Mouse (Mus musculus) embryonic facial prominence, embryonic 15.5 days (tissue): Measurements from ENCODE around the gene Ciao2a. TPM values are rescaled to one million over a fixed set of nuclear protein-coding genes. Genes with fewer than 3 reads are reported as not detected.

Experiments
- ATAC-seq: fragments of 200-750 bp; cut with Nextera tagmentation; 2 replicates; pipeline ENCODE4 v1.8.0; 2017; ENCODE audit warnings: low read depth, moderate TSS enrichment; ENCODE audit not compliant: insufficient number of reproducible peaks, low FRiP score, low TSS enrichment
- H3K27ac ChIP-seq: fragments of 300-500 bp; sonication (generic); replicated peaks from 2 replicates; pipeline ENCODE4 v1.5.1; 2015; ENCODE audit warnings: mild to moderate bottlenecking, inconsistent platforms
- H3K27me3 ChIP-seq: fragments of 300-500 bp; sonication (generic); 2 replicates; pipeline ENCODE4 v1.6.1; 2015; ENCODE audit warnings: inconsistent platforms
- H3K36me3 ChIP-seq: fragments of 300-500 bp; sonication (generic); 2 replicates; pipeline ENCODE4 v1.6.1; 2015; ENCODE audit warnings: mild to moderate bottlenecking, inconsistent platforms
- H3K4me1 ChIP-seq: fragments of 300-500 bp; sonication (generic); 2 replicates; pipeline ENCODE4 v1.6.1; 2015; ENCODE audit warnings: inconsistent platforms
- H3K4me2 ChIP-seq: fragments of 300-500 bp; sonication (generic); replicated peaks from 2 replicates; pipeline ENCODE4 v1.6.1; 2015; ENCODE audit warnings: mild to moderate bottlenecking, inconsistent platforms
- H3K4me3 ChIP-seq: fragments of 300-500 bp; sonication (generic); replicated peaks from 2 replicates; pipeline ENCODE4 v1.5.1; 2015; ENCODE audit warnings: mild to moderate bottlenecking, inconsistent platforms
- H3K9ac ChIP-seq: fragments of 300-500 bp; sonication (generic); 2 replicates; pipeline ENCODE4 v1.6.1; 2015; ENCODE audit warnings: inconsistent platforms
- H3K9me3 ChIP-seq: fragments of 300-500 bp; sonication (generic); replicated peaks from 2 replicates; pipeline ENCODE4 v1.6.1; 2016; ENCODE audit warnings: inconsistent platforms
- WGBS: fragments of 180-500 bp; shearing (Covaris S2); methylation state at CpG from one replicate; pipeline ENCODE4 v1.1.7; 2015; 5-methylcytosine and 5-hydroxymethylcytosine counted together
- polyA plus RNA-seq: library from polyadenylated mRNA; unstranded; fragments of >200 nt; fragmentation: Nextera tagmentation; extraction: Ambion mirVana; gene quantifications from 2 replicates; pipeline ENCODE4 v1.2.1, GENCODE M21; 2015

Gene Ciao2a
- polyA plus RNA-seq, 1 experiment from 2014 or later, result 129 TPM

- 63% methylated on average over 3 of the region's 3 CpGs for WGBS
- no peak overlapping the region for H3K27ac ChIP-seq
Observed at GRCm38 (mm10) chr9:66183023-66183422, 56.6 kb downstream of the Ciao2a start.

GRCm38 (mm10) chr9:66184572-66184971 is 58.2 kb downstream of the Ciao2a start:
- 60% methylated on average over 5 of the region's 5 CpGs for WGBS
- H3K4me1 ChIP-seq, result no peaks in the 10 kb centered on the region
- H3K9ac ChIP-seq, result no peak overlapping the region
- ATAC-seq, result no peak
- H3K36me3 ChIP-seq, result no peaks in the 10 kb centered on the region
- no peak overlapping the region for H3K27ac ChIP-seq
- no peak overlapping the region for H3K4me3 ChIP-seq
- H3K4me2 ChIP-seq, result no peak overlapping the region
- no peaks in the 10 kb centered on the region for H3K27me3 ChIP-seq
- no peaks in the 10 kb centered on the region for H3K9me3 ChIP-seq

More at GRCm38 (mm10) chr9:66183023-66183422, 56.6 kb downstream of the Ciao2a start:
- no peak overlapping the region for H3K4me2 ChIP-seq
- ATAC-seq, result no peak
- no peaks in the 10 kb centered on the region for H3K36me3 ChIP-seq
- H3K9ac ChIP-seq, result no peak overlapping the region
- no peaks in the 10 kb centered on the region for H3K9me3 ChIP-seq
- no peaks in the 10 kb centered on the region for H3K27me3 ChIP-seq
- H3K4me3 ChIP-seq, result no peak overlapping the region
- H3K4me1 ChIP-seq, result no peaks in the 10 kb centered on the region

- 38% methylated on average over 6 of the region's 6 CpGs for WGBS
- ATAC-seq, result no peak
Observed at GRCm38 (mm10) chr9:66186426-66186825, 60.0 kb downstream of the Ciao2a start.

More at GRCm38 (mm10) chr9:66186426-66186825, 60.0 kb downstream of the Ciao2a start:
- Histone ChIP-seq H3K4me3 (no peak overlapping the region), H3K27me3 (no peaks in the 10 kb centered on the region), H3K4me2 (no peak overlapping the region), H3K4me1 (no peaks in the 10 kb centered on the region), H3K27ac (no peak overlapping the region), H3K36me3 (no peaks in the 10 kb centered on the region), H3K9me3 (no peaks in the 10 kb centered on the region), H3K9ac (no peak overlapping the region)

Other genes starting within 250 kb of the Ciao2a start
- gene Pclaf, start 236.4 kb upstream of the Ciao2a start, polyA plus RNA-seq, result 135 and 145 TPM in 2 replicates
- gene Trip4, start 217.8 kb upstream of the Ciao2a start, polyA plus RNA-seq, result 31.8 and 38.1 TPM in 2 replicates
- gene Csnk1g1, start 217.7 kb upstream of the Ciao2a start, polyA plus RNA-seq, result 15.7 and 18.0 TPM in 2 replicates
- gene Ppib, start 66.4 kb upstream of the Ciao2a start, polyA plus RNA-seq, result 668 and 701 TPM in 2 replicates
- gene Snx22, start 56.9 kb upstream of the Ciao2a start, polyA plus RNA-seq, result 5.3 and 6.0 TPM in 2 replicates
- 127 and 130 TPM in 2 replicates for gene Snx1, start within 50 bp of the Ciao2a start, polyA plus RNA-seq
- 17.1 and 18.0 TPM in 2 replicates for gene Dapk2, start 31.6 kb downstream of the Ciao2a start, polyA plus RNA-seq
- 19.9 TPM in 2 replicates for gene Herc1, start 223.8 kb downstream of the Ciao2a start, polyA plus RNA-seq